Mouse (Mus musculus) embryonic facial prominence, embryonic 10.5 days (tissue): ENCODE data around the gene Smdt1. TPM values are rescaled to one million over a fixed set of nuclear protein-coding genes. Genes with fewer than 3 reads are reported as not detected.

ENCODE experiments used
- DNase-seq: peaks from one replicate; pipeline ENCODE4 v3.0.0-alpha.2; 2017; ENCODE audit warnings: low spot score
- H3K27ac ChIP-seq: fragments of 300-500 bp; sonication (generic); replicated peaks from 2 replicates; pipeline ENCODE4 v1.5.1; 2016; ENCODE audit warnings: mild to moderate bottlenecking
- H3K27me3 ChIP-seq: fragments of 300-500 bp; sonication (generic); replicated peaks from 2 replicates; pipeline ENCODE4 v1.6.1; 2016; ENCODE audit warnings: low read depth, mild to moderate bottlenecking; ENCODE audit not compliant: poor library complexity, severe bottlenecking
- H3K36me3 ChIP-seq: fragments of 300-500 bp; sonication (generic); replicated peaks from 2 replicates; pipeline ENCODE4 v1.6.1; 2016; ENCODE audit warnings: mild to moderate bottlenecking, moderate library complexity
- H3K4me1 ChIP-seq: fragments of 300-500 bp; sonication (generic); 2 replicates; pipeline ENCODE4 v1.6.1; 2016
- H3K4me3 ChIP-seq: fragments of 300-500 bp; sonication (generic); 2 replicates; pipeline ENCODE4 v1.5.1; 2016; ENCODE audit warnings: mild to moderate bottlenecking, moderate library complexity
- H3K9me3 ChIP-seq: fragments of 300-500 bp; sonication (generic); 2 replicates; pipeline ENCODE4 v1.6.1; 2016; ENCODE audit warnings: mild to moderate bottlenecking
- WGBS: fragments of 180-500 bp; shearing (Covaris S2); methylation state at CpG from one replicate; pipeline ENCODE4 v1.1.7; 2016; 5-methylcytosine and 5-hydroxymethylcytosine counted together
- polyA plus RNA-seq: library from polyadenylated mRNA; unstranded; fragments of >200 nt; fragmentation: Nextera tagmentation; extraction: Ambion mirVana; gene quantifications from 2 replicates; pipeline ENCODE4 v1.2.1, GENCODE M21; 2016

Gene Smdt1
- 212 and 215 TPM in 2 replicates for polyA plus RNA-seq

- under 1% methylated on average over 41 of the region's 41 CpGs for WGBS
Measured at GRCm38 (mm10) chr15:82338593-82339112, at the start of gene Smdt1, which contains the start of the genes Naga and Pheta2. Gene Smdt1, plus strand, starts transcription at chr15:82338959. Gene Naga, minus strand, starts transcription at chr15:82338925. Gene Pheta2, plus strand, starts transcription at chr15:82338942.

GRCm38 (mm10) chr15:82290252-82290651 lies 48.5 kb upstream of the Smdt1 start:
- no peak overlapping the region for H3K4me3 ChIP-seq
- DNase-seq: no peak
- peaks cover 66% of the 10 kb centered on the region for H3K36me3 ChIP-seq
- H3K9me3 ChIP-seq: no peaks in the 10 kb centered on the region
- no peaks in the 10 kb centered on the region for H3K27me3 ChIP-seq
- H3K4me1 ChIP-seq: peaks cover 19% of the 10 kb centered on the region
- 90% methylated on average over 7 of the region's 7 CpGs for WGBS
- H3K27ac ChIP-seq: no peak overlapping the region

More at GRCm38 (mm10) chr15:82338593-82339112, at the start of gene Smdt1, which contains the start of the genes Naga and Pheta2:
- DNase-seq: peak; percentile 97
- peaks cover 31% of the 10 kb centered on the region for H3K27me3 ChIP-seq
- H3K9me3 ChIP-seq: no peaks in the 10 kb centered on the region
- H3K27ac ChIP-seq: peak within 1 kb of the TSS; percentile 85
- H3K36me3 ChIP-seq: peaks cover 33% of the 10 kb centered on the region
- peaks cover 59% of the 10 kb centered on the region for H3K4me1 ChIP-seq
- peak within 1 kb of the TSS; percentile 67 for H3K4me3 ChIP-seq

GRCm38 (mm10) chr15:82292851-82293250 lies 45.9 kb upstream of the Smdt1 start:
- Histone ChIP-seq H3K4me3 (peak overlapping the region; percentile 27; the same call in 1 of the 2 replicates), H3K4me1 (peaks cover 19% of the 10 kb centered on the region), H3K27me3 (no peaks in the 10 kb centered on the region), H3K9me3 (no peaks in the 10 kb centered on the region), H3K27ac (no peak overlapping the region), H3K36me3 (peaks cover 40% of the 10 kb centered on the region)
- WGBS: 28% methylated on average over 5 of the region's 5 CpGs
- DNase-seq: no peak

GRCm38 (mm10) chr15:82293271-82293711 lies 45.5 kb upstream of the Smdt1 start:
- Histone ChIP-seq H3K36me3 (peaks cover 36% of the 10 kb centered on the region), H3K9me3 (no peaks in the 10 kb centered on the region), H3K4me3 (peak overlapping the region; percentile 27; the same call in 1 of the 2 replicates), H3K27ac (no peak overlapping the region), H3K4me1 (peaks cover 19% of the 10 kb centered on the region), H3K27me3 (no peaks in the 10 kb centered on the region)
- peak; percentile 54 for DNase-seq
- 20% methylated on average over 7 of the region's 7 CpGs for WGBS

- H3K27ac ChIP-seq: no peak overlapping the region
- H3K27me3 ChIP-seq: peaks cover 4% of the 10 kb centered on the region
- no peak overlapping the region for H3K4me3 ChIP-seq
- H3K36me3 ChIP-seq: peaks cover 28% of the 10 kb centered on the region
- DNase-seq: peak; percentile 31
- 57% methylated on average over 8 of the region's 8 CpGs for WGBS
- H3K4me1 ChIP-seq: peaks cover 19% of the 10 kb centered on the region
- H3K9me3 ChIP-seq: peaks cover 4% of the 10 kb centered on the region; the same call in 1 of the 2 replicates
Measured at GRCm38 (mm10) chr15:82294059-82294458, 44.7 kb upstream of the Smdt1 start.

GRCm38 (mm10) chr15:82298764-82299561 lies 39.8 kb upstream of the Smdt1 start, which contains the start of gene Wbp2nl:
Gene Wbp2nl, plus strand, starts transcription at chr15:82298954.
- peak; percentile 26 for DNase-seq
- WGBS: 59% methylated on average over 39 of the region's 39 CpGs

GRCm38 (mm10) chr15:82307107-82307506 lies 31.7 kb upstream of the Smdt1 start:
- Histone ChIP-seq H3K9me3 (no peaks in the 10 kb centered on the region), H3K36me3 (no peaks in the 10 kb centered on the region), H3K27me3 (no peaks in the 10 kb centered on the region), H3K27ac (no peak overlapping the region), H3K4me1 (no peaks in the 10 kb centered on the region), H3K4me3 (no peak overlapping the region)
- DNase-seq: no peak
- WGBS: 72% methylated on average over 3 of the region's 3 CpGs

More at GRCm38 (mm10) chr15:82298764-82299561, 39.8 kb upstream of the Smdt1 start, which contains the start of gene Wbp2nl:
- H3K27ac ChIP-seq: no peak within 1 kb of the TSS
- peaks cover 3% of the 10 kb centered on the region; the same call in 1 of the 2 replicates for H3K4me1 ChIP-seq
- H3K9me3 ChIP-seq: peaks cover 5% of the 10 kb centered on the region; the same call in 1 of the 2 replicates
- H3K36me3 ChIP-seq: no peaks in the 10 kb centered on the region
- 0 out of 2 replicates have a peak within 1 kb of the TSS, but pooled peaks have one; percentile 8 for H3K4me3 ChIP-seq
- peaks cover 8% of the 10 kb centered on the region for H3K27me3 ChIP-seq

GRCm38 (mm10) chr15:82308416-82308815 lies 30.3 kb upstream of the Smdt1 start:
- H3K4me3 ChIP-seq: no peak overlapping the region
- no peak for DNase-seq
- H3K36me3 ChIP-seq: no peaks in the 10 kb centered on the region
- no peak overlapping the region for H3K27ac ChIP-seq
- no peaks in the 10 kb centered on the region for H3K4me1 ChIP-seq
- 82% methylated on average over 3 of the region's 3 CpGs for WGBS
- no peaks in the 10 kb centered on the region for H3K9me3 ChIP-seq
- no peaks in the 10 kb centered on the region for H3K27me3 ChIP-seq

- no peak for DNase-seq
- H3K27me3 ChIP-seq: 0 out of 2 replicates have a peak, but pooled peaks cover under 1% of the 10 kb centered on the region
- no peak overlapping the region for H3K27ac ChIP-seq
- no peaks in the 10 kb centered on the region for H3K36me3 ChIP-seq
- WGBS: 84% methylated on average over 6 of the region's 6 CpGs
- H3K9me3 ChIP-seq: no peaks in the 10 kb centered on the region
- H3K4me1 ChIP-seq: no peaks in the 10 kb centered on the region
- no peak overlapping the region for H3K4me3 ChIP-seq
Measured at GRCm38 (mm10) chr15:82317839-82318238, 20.9 kb upstream of the Smdt1 start.

GRCm38 (mm10) chr15:82319613-82320012 lies 19.1 kb upstream of the Smdt1 start:
- DNase-seq: no peak
- no peak overlapping the region for H3K27ac ChIP-seq
- H3K36me3 ChIP-seq: no peaks in the 10 kb centered on the region
- no peak overlapping the region for H3K4me3 ChIP-seq
- H3K27me3 ChIP-seq: 0 out of 2 replicates have a peak, but pooled peaks cover 4% of the 10 kb centered on the region
- H3K4me1 ChIP-seq: peaks cover 6% of the 10 kb centered on the region
- H3K9me3 ChIP-seq: no peaks in the 10 kb centered on the region
- WGBS: 81% methylated on average over 1 of the region's 1 CpGs

GRCm38 (mm10) chr15:82322195-82322594 lies 16.6 kb upstream of the Smdt1 start:
- H3K4me1 ChIP-seq: peaks cover 22% of the 10 kb centered on the region
- H3K9me3 ChIP-seq: no peaks in the 10 kb centered on the region
- H3K27me3 ChIP-seq: 0 out of 2 replicates have a peak, but pooled peaks cover 4% of the 10 kb centered on the region
- H3K36me3 ChIP-seq: no peaks in the 10 kb centered on the region
- no peak overlapping the region for H3K4me3 ChIP-seq
- 80% methylated on average over 8 of the region's 8 CpGs for WGBS
- no peak overlapping the region for H3K27ac ChIP-seq
- no peak for DNase-seq

GRCm38 (mm10) chr15:82325382-82325781 lies 13.4 kb upstream of the Smdt1 start:
- Histone ChIP-seq H3K4me3 (no peak overlapping the region), H3K9me3 (no peaks in the 10 kb centered on the region), H3K4me1 (peaks cover 27% of the 10 kb centered on the region), H3K27ac (no peak overlapping the region), H3K36me3 (peaks cover 17% of the 10 kb centered on the region), H3K27me3 (0 out of 2 replicates have a peak, but pooled peaks cover 4% of the 10 kb centered on the region)
- no peak for DNase-seq
- WGBS: 68% methylated on average over 2 of the region's 2 CpGs
